In the genomic region with DNA sequence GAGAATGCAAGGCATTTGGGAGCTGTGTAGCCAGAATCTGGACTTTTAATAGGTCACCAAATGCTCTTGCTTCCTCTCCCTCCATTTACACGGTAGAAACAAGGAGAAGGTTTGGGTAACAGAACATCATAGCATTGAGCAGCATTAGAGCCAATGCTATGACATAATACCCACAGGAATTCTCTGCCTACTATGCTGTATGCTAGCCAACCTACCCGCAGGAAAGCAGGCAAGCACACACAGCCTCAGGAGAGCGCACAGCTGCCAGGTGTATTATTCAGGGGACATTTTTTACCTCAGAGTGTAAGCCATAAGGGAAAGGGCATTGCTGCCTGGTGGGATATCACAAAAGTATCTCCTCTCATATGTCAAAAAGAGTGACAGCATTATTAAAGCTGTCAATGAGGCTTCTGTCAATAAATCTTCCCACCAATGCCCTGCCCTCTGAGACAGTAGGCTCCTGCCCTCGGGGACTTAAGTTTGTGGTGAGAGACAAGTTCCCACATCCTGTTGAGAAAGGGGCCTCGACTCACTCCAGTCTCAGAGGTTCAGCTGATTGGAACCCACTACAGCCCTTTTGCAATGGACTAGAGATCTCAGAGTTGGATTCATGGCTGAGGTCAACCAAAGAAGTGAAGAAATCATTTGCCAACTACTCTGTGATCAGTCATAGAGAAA, we compare ENCODE assay signal across 12 mouse cellular contexts. TPM values are rescaled to one million over a fixed set of nuclear protein-coding genes. Genes with fewer than 3 reads are reported as not detected.
DNase-seq lines count a peak whose midpoint lies in the region; TF ChIP-seq lines count a peak whose summit lies in the region.
"Had no signal": no experiment of that assay in that cellular context is flagged by ENCODE, and none has a peak within 500 bp of the region (broad histone marks: within the 10 kb centered on the region; RNA-seq: fewer than 3 reads in every experiment).

No protein-coding gene starts in this region.

- peak; percentile 17 for DNase-seq in adrenal gland, postnatal 14 days
- DNase-seq in adrenal gland, adult 18-20 months (ENCODE audit: low spot score in 2 of 2) = no peak
- DNase-seq in CD4-positive, CD25-positive, alpha-beta regulatory T cell, adult 2 months (ENCODE audit: low read depth, low spot score) = peak; percentile 76
- no peak for DNase-seq in gastrocnemius, adult 8-10 months (ENCODE audit: low spot score in 2 of 2)
- DNase-seq in adrenal gland, adult 8-10 months = no peak
- DNase-seq in right cerebral cortex, postnatal 25 days = no peak
- DNase-seq: retina, postnatal 1 day had no signal

- TF ChIP-seq CTCF in embryonic fibroblast, embryonic 13.5 days (IDR thresholded peaks at IDR 0.05; ENCODE audit: borderline replicate concordance, insufficient read depth, low read length) = no peak

- H3K79me2 ChIP-seq in myocyte (ENCODE audit: control insufficient read depth, insufficient read depth) = no peaks in the 10 kb centered on the region

- H3K36me3 ChIP-seq in myocyte (ENCODE audit: control insufficient read depth, insufficient read depth) = no peaks in the 10 kb centered on the region
- H3K36me3 ChIP-seq: forebrain, embryonic 15.5 days; midbrain, embryonic 15.5 days had no signal

- H3K4me3 ChIP-seq in embryonic fibroblast, embryonic 13.5 days (ENCODE audit: insufficient read depth, low read length) = no peak overlapping the region
- H3K4me3 ChIP-seq in myocyte = no peak overlapping the region
- H3K4me3 ChIP-seq: forebrain, embryonic 15.5 days; midbrain, embryonic 15.5 days had no signal

- no peak for TF ChIP-seq POLR2A in embryonic fibroblast, embryonic 13.5 days (IDR thresholded peaks at IDR 0.05; ENCODE audit: low read depth, low read length)
- TF ChIP-seq POLR2A in myocyte (IDR thresholded peaks at IDR 0.05; ENCODE audit: insufficient read length, low read depth) = no peak

- peak overlapping the region; percentile 66 for H3K4me2 ChIP-seq in myocyte (ENCODE audit: low read depth)
- H3K4me2 ChIP-seq: forebrain, embryonic 15.5 days; midbrain, embryonic 15.5 days had no signal

- peak overlapping the region; percentile 63 for H3K27ac ChIP-seq in embryonic fibroblast, embryonic 13.5 days (ENCODE audit: insufficient read depth, low read length)
- H3K27ac ChIP-seq: forebrain, embryonic 15.5 days; kidney, postnatal 0 days; midbrain, embryonic 15.5 days had no signal

- H3K4me1 ChIP-seq in embryonic fibroblast, embryonic 13.5 days (ENCODE audit: control insufficient read depth, insufficient read depth, low read length) = peaks cover 4% of the 10 kb centered on the region; the same call in 1 of the 2 replicates
- H3K4me1 ChIP-seq: forebrain, embryonic 15.5 days; midbrain, embryonic 15.5 days had no signal

- no peak overlapping the region for H3ac ChIP-seq in myocyte (ENCODE audit: control insufficient read depth, insufficient read length)

- no peaks in the 10 kb centered on the region for H3K27me3 ChIP-seq in myocyte (ENCODE audit: control insufficient read depth, insufficient read depth, insufficient read length)
- H3K27me3 ChIP-seq: forebrain, embryonic 15.5 days; midbrain, embryonic 15.5 days had no signal

TF ChIP-seq in myocyte, 11 proteins besides CTCF, POLR2A, EP300 and RAD21:
- TF ChIP-seq CEBPB (IDR thresholded peaks at IDR 0.05; ENCODE audit: insufficient read depth, poor library complexity, severe bottlenecking) (peak; percentile 75), MAX (IDR thresholded peaks at IDR 0.05; ENCODE audit: low read depth) (no peak), REST (IDR thresholded peaks at IDR 0.05; ENCODE audit: insufficient read depth, insufficient read length) (no peak), MYOD1 (IDR thresholded peaks at IDR 0.05; ENCODE audit: control insufficient read depth in 1 of 3, insufficient read length in 2 of 3, low read depth in 2 of 3) (peak in 2 of 3 experiments; percentile 82), MYOG (IDR thresholded peaks at IDR 0.05; ENCODE audit: control insufficient read depth in 1 of 3, insufficient read depth in 1 of 3, insufficient read length in 2 of 3, low read depth in 2 of 3) (peak in 1 of 3 experiments; percentile 64)

RNA-seq across cellular contexts. Expression of a gene that starts 51.8 kb away (rescaled TPM):
- total RNA-seq in adrenal gland, postnatal 14 days (2021) = 27.8 and 49.3 TPM in 2 replicates
- total RNA-seq in adrenal gland, adult 18-20 months (2021) = 10 to 100 TPM; 43.5 to 45.3 TPM
- polyA plus RNA-seq in embryonic fibroblast, embryonic 13.5 days (2011; ENCODE audit: insufficient read length, low read depth, missing spikeins) = 1.3 and 5.7 TPM in 2 replicates
- polyA plus RNA-seq in myocyte (2012; fragmentation: generic; extraction: Trizol) = 129 TPM
- total RNA-seq in gastrocnemius, adult 8-10 months (2022) = 1 to 10 TPM in 1 of 4 experiments, under 1 TPM in 2, not detected in 1; 0.31 to 1.4 (median 0.43) TPM
- total RNA-seq in adrenal gland, adult 8-10 months (2022) = 10 to 100 TPM; 19.1 to 48.4 (median 40.8) TPM

Comparison
In these comparisons a context has a peak if more than half of its experiments do, and no peak if none do; other contexts are left out.
1. DNase-seq: peak in adrenal gland, postnatal 14 days (single experiment) and CD4-positive, CD25-positive, alpha-beta regulatory T cell, adult 2 months (single experiment); none in adrenal gland, adult 18-20 months (0 of 2), gastrocnemius, adult 8-10 months (0 of 2), adrenal gland, adult 8-10 months (single experiment) and right cerebral cortex, postnatal 25 days (single experiment).
2. RNA of a gene that starts 51.8 kb away (total RNA-seq): 43.5 to 45.3 TPM in adrenal gland, adult 18-20 months, 19.1 to 48.4 TPM in adrenal gland, adult 8-10 months and 27.8 to 49.3 TPM in adrenal gland, postnatal 14 days; 0.31 to 1.4 TPM in gastrocnemius, adult 8-10 months; every median in the first group is over 4 times any median in the second.